Mouse (Mus musculus): ENCODE data around the gene Gcg.

Gene Gcg

GRCm38 (mm10) chr2:62483550-62483949, at the start of gene Gcg:
Gene Gcg, minus strand, starts transcription at chr2:62483650.
- no peak for DNase-seq (ENCODE audit: low spot score in 2 of 2)

- no peak for DNase-seq (ENCODE audit: low spot score in 2 of 2)
Measured at GRCm38 (mm10) chr2:62531065-62531464, 47.6 kb upstream of the Gcg start.

- no peak for DNase-seq (ENCODE audit: low spot score in 2 of 2)
Measured at GRCm38 (mm10) chr2:62526399-62526798, 42.9 kb upstream of the Gcg start.

- no peak for DNase-seq (ENCODE audit: low spot score in 2 of 2)
Measured at GRCm38 (mm10) chr2:62517790-62518189, 34.3 kb upstream of the Gcg start.

- DNase-seq (ENCODE audit: low spot score in 2 of 2): no peak
Measured at GRCm38 (mm10) chr2:62514477-62514876, 31.0 kb upstream of the Gcg start.

- peak; percentile 40 for DNase-seq (ENCODE audit: low spot score in 2 of 2)
Measured at GRCm38 (mm10) chr2:62513477-62513876, 30.0 kb upstream of the Gcg start.

- no peak for DNase-seq (ENCODE audit: low spot score in 2 of 2)
Measured at GRCm38 (mm10) chr2:62507130-62507529, 23.7 kb upstream of the Gcg start.

GRCm38 (mm10) chr2:62506441-62506840, 23.0 kb upstream of the Gcg start:
- DNase-seq (ENCODE audit: low spot score in 2 of 2): no peak

- no peak for DNase-seq (ENCODE audit: low spot score in 2 of 2)
Measured at GRCm38 (mm10) chr2:62504269-62504796, 20.9 kb upstream of the Gcg start.

GRCm38 (mm10) chr2:62503326-62503725, 19.9 kb upstream of the Gcg start:
- no peak for DNase-seq (ENCODE audit: low spot score in 2 of 2)

GRCm38 (mm10) chr2:62502516-62502915, 19.1 kb upstream of the Gcg start:
- DNase-seq (ENCODE audit: low spot score in 2 of 2): no peak

- DNase-seq (ENCODE audit: low spot score in 2 of 2): no peak
Measured at GRCm38 (mm10) chr2:62498821-62499220, 15.4 kb upstream of the Gcg start.

- no peak for DNase-seq (ENCODE audit: low spot score in 2 of 2)
Measured at GRCm38 (mm10) chr2:62498086-62498485, 14.6 kb upstream of the Gcg start.

- no peak for DNase-seq (ENCODE audit: low spot score in 2 of 2)
Measured at GRCm38 (mm10) chr2:62497333-62498002, 14.0 kb upstream of the Gcg start.

- DNase-seq (ENCODE audit: low spot score in 2 of 2): no peak
Measured at GRCm38 (mm10) chr2:62495407-62495806, 12.0 kb upstream of the Gcg start.

GRCm38 (mm10) chr2:62489832-62490231, 6.4 kb upstream of the Gcg start:
- DNase-seq (ENCODE audit: low spot score in 2 of 2): no peak

GRCm38 (mm10) chr2:62484906-62485305, 1.5 kb upstream of the Gcg start:
- DNase-seq (ENCODE audit: low spot score in 2 of 2): no peak

- DNase-seq (ENCODE audit: low spot score in 2 of 2): no peak
Measured at GRCm38 (mm10) chr2:62480285-62481198, 2.9 kb downstream of the Gcg start.

- no peak for DNase-seq (ENCODE audit: low spot score in 2 of 2)
Measured at GRCm38 (mm10) chr2:62469551-62469950, 13.9 kb downstream of the Gcg start.

- no peak for DNase-seq (ENCODE audit: low spot score in 2 of 2)
Measured at GRCm38 (mm10) chr2:62463287-62463686, 20.2 kb downstream of the Gcg start.

- no peak for DNase-seq (ENCODE audit: low spot score in 2 of 2)
Measured at GRCm38 (mm10) chr2:62462174-62462573, 21.3 kb downstream of the Gcg start.

- no peak for DNase-seq (ENCODE audit: low spot score in 2 of 2)
Measured at GRCm38 (mm10) chr2:62460815-62461450, 22.5 kb downstream of the Gcg start.
